Mouse (Mus musculus) limb, embryonic 11.5 days (tissue): ENCODE data around the gene Nrxn2. TPM values are rescaled to one million over a fixed set of nuclear protein-coding genes. Genes with fewer than 3 reads are reported as not detected.

Experiments
- ATAC-seq: fragments of 200-750 bp; cut with Nextera tagmentation; 2 replicates; pipeline ENCODE4 v1.8.0; 2017; ENCODE audit warnings: low read depth; ENCODE audit not compliant: insufficient number of reproducible peaks, low FRiP score, low TSS enrichment
- DNase-seq: peaks from one replicate; pipeline ENCODE4 v3.0.0-alpha.2; 2015; ENCODE audit warnings: low spot score
- H3K27ac ChIP-seq: fragments of 300-500 bp; sonication (generic); replicated peaks from 2 replicates; pipeline ENCODE4 v1.5.1; 2014; ENCODE audit warnings: low read depth, mild to moderate bottlenecking, low read length
- H3K27me3 ChIP-seq: fragments of 300-500 bp; sonication (generic); 2 replicates; pipeline ENCODE4 v1.6.1; 2014; ENCODE audit warnings: mild to moderate bottlenecking, low read length, mixed read lengths; ENCODE audit not compliant: control insufficient read depth, insufficient read depth
- H3K36me3 ChIP-seq: fragments of 300-500 bp; sonication (generic); 2 replicates; pipeline ENCODE4 v1.6.1; 2014; ENCODE audit warnings: mild to moderate bottlenecking, low read length, moderate library complexity, mixed read lengths; ENCODE audit not compliant: control insufficient read depth, insufficient read depth
- H3K4me1 ChIP-seq: fragments of 300-500 bp; sonication (generic); 2 replicates; pipeline ENCODE4 v1.6.1; 2014; ENCODE audit warnings: low read length, mixed read lengths; ENCODE audit not compliant: control insufficient read depth, insufficient read depth
- H3K4me2 ChIP-seq: fragments of 300-500 bp; sonication (generic); 2 replicates; pipeline ENCODE4 v1.6.1; 2014; ENCODE audit warnings: low read depth, mild to moderate bottlenecking, moderate library complexity; ENCODE audit not compliant: severe bottlenecking
- H3K4me3 ChIP-seq: fragments of 300-500 bp; sonication (generic); 2 replicates; pipeline ENCODE4 v1.5.1; 2014; ENCODE audit warnings: low read depth, low read length
- H3K9ac ChIP-seq: fragments of 300-500 bp; sonication (generic); 2 replicates; pipeline ENCODE4 v1.6.1; 2014; ENCODE audit warnings: mild to moderate bottlenecking, low read length
- H3K9me3 ChIP-seq: fragments of 300-500 bp; sonication (generic); 2 replicates; pipeline ENCODE4 v1.6.1; 2016; ENCODE audit warnings: low read length; ENCODE audit not compliant: control insufficient read depth
- WGBS: fragments of 180-500 bp; shearing (Covaris S2); extraction: QIAGEN DNeasy Blood & Tissue Kit; methylation state at CpG from one replicate; pipeline ENCODE4 v1.1.7; 2014; 5-methylcytosine and 5-hydroxymethylcytosine counted together
- polyA plus RNA-seq: library from polyadenylated mRNA; unstranded; fragments of >200 nt; fragmentation: Nextera tagmentation; extraction: Ambion mirVana; gene quantifications from 2 replicates; pipeline ENCODE4 v1.2.1, GENCODE M21; 2014

Gene Nrxn2
- polyA plus RNA-seq, 1 experiment from 2014 or later = 1.1 TPM

DNA sequence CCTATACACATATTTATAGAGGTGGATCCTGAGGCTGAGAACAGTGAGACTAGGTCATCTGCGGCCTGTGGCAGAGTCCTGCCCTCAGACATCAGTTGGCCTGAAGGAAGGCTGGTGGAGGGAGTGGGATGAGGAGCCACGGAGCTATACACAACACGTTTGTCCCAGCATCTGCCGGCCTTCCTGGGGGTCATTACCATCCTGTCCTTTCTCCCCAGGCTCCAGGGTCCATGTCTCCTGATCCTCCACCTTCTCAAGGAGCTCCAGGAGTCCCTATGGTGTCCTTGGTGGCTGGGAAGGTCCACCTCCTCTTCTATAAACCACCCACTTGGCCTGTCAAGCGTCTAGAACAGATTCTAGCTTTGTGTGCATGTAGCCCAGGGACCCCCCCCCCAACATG, 129.3 kb downstream of the Nrxn2 start:
- H3K27ac ChIP-seq = no peak overlapping the region
- H3K27me3 ChIP-seq = no peaks in the 10 kb centered on the region
- H3K4me3 ChIP-seq = no peak overlapping the region
- no peaks in the 10 kb centered on the region for H3K9me3 ChIP-seq
- ATAC-seq (no peak), DNase-seq (no peak)
- no peak overlapping the region for H3K9ac ChIP-seq
- 88% methylated on average over 5 of the region's 5 CpGs for WGBS
- H3K4me2 ChIP-seq = no peak overlapping the region
- H3K36me3 ChIP-seq = no peaks in the 10 kb centered on the region
- H3K4me1 ChIP-seq = no peaks in the 10 kb centered on the region

DNA sequence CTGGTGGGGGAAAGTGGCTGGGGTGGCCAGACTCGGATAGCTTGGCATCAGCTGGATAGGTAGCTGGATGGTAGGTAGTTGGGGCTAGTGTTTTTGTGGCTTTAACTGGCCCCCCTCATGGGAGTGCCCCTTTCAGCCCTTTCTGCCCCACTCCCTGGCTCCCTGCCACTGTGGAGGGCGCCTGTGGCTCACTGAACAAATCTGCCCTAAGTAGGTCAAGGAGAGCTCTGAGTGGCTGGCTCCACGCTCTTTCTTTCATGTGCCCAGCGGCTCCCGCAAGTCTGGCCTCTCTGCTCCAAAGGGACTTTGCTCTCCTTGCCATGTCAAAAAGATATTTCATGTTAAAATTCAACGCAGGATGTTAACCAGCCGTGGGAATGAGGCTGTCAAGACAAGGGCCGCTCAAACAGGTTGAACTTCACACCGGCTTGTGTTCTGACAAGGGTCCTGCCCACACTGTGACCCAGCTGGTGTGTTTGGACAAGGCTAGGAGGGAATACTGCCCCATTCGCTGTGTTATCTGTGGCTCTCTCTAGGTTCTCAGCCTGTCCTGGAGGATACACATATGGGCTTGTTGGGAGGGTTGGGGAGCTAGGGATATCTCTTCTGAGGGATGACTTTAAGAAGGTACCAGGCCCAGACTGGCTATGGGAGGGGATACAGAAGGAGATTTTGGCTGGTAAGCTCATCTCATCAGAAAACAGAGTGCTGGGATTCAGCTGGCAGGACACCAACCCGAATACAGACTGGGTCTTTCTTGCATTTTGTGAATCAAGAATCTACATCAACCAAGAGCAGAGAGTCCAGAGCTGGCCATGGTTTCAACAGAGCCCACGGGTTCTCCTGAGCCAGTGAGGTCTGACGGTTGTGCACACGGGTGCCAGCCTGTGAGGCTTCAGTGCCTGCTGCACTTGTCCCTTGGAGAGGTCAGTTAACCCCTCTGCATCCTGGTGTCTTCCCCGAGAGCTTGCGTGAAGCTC, 130.2 kb downstream of the Nrxn2 start:
- Histone ChIP-seq H3K4me1 (no peaks in the 10 kb centered on the region), H3K27ac (no peak overlapping the region), H3K36me3 (no peaks in the 10 kb centered on the region), H3K9ac (no peak overlapping the region), H3K27me3 (no peaks in the 10 kb centered on the region), H3K9me3 (no peaks in the 10 kb centered on the region), H3K4me3 (no peak overlapping the region), H3K4me2 (no peak overlapping the region)
- WGBS = 81% methylated on average over 16 of the region's 16 CpGs
- DNase-seq (no peak), ATAC-seq (no peak)

DNA sequence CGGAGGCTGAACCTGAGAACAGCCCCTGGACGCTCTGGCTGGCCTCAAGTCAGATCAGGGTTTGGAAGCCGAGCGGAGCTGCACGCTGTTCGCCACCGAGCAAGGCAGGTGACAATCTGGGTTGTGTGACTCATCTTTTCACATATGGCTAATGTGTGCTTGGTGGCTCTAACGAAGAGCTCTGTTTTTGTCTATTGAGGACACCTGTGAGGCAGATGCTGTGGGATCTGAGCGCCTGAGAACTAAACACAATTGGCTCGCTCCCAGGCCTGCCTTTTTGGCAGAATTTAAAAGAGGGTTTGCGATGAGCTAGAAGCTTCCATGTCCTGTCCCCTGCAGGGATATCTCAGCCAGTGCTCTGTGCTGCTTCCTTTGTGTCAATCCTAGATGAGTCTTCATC, 131.0 kb downstream of the Nrxn2 start:
- no peak for DNase-seq
- Histone ChIP-seq H3K27me3 (no peaks in the 10 kb centered on the region), H3K4me2 (no peak overlapping the region), H3K27ac (no peak overlapping the region), H3K36me3 (no peaks in the 10 kb centered on the region), H3K9ac (no peak overlapping the region), H3K4me3 (no peak overlapping the region), H3K4me1 (no peaks in the 10 kb centered on the region), H3K9me3 (no peaks in the 10 kb centered on the region)
- WGBS = 82% methylated on average over 11 of the region's 11 CpGs
- no peak for ATAC-seq

GRCm38 (mm10) chr19:6551215-6551614, 132.7 kb downstream of the Nrxn2 start:
- Histone ChIP-seq H3K9ac (no peak overlapping the region), H3K27me3 (no peaks in the 10 kb centered on the region), H3K4me2 (no peak overlapping the region), H3K27ac (no peak overlapping the region), H3K36me3 (no peaks in the 10 kb centered on the region), H3K4me1 (no peaks in the 10 kb centered on the region), H3K4me3 (no peak overlapping the region), H3K9me3 (no peaks in the 10 kb centered on the region)
- ATAC-seq (no peak), DNase-seq (no peak)
- 76% methylated on average over 4 of the region's 4 CpGs for WGBS

DNA sequence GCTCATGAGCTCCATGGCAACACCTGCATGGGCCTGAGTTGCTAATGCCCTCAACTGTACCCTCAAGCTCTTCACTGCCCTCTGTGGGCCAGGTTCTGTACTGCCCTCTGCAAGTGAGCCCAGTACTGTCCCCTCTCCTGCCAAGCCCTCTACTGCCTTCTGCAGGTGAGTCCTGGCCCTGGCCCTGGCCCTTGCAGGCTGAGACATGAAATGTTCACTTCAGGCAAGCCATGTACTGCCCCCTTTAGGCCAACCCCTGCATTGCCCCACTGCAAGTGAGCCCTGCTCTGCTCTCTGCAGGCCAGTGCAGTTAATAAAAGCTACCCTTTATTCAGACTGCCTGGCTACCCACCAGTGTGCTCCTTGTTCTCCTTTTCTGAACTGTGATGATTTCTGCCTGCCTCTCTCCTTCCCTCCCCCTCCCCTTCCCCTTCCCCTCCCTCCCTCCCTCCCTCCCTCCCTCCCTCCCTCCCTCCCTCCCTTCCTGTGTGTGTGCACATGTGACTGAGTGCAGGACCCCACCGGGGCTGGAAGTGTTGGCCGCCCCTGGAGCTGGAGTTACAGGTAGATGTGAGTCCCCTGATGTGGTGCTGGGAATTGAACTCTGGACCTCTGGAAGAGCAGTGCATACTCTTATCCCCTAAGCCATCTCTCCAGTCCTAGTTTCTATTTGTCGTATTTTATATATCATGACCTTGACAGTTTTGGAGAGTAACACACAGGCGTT, 133.9 kb downstream of the Nrxn2 start:
- Histone ChIP-seq H3K27me3 (no peaks in the 10 kb centered on the region), H3K9me3 (no peaks in the 10 kb centered on the region), H3K27ac (no peak overlapping the region), H3K9ac (no peak overlapping the region), H3K4me2 (no peak overlapping the region), H3K4me1 (no peaks in the 10 kb centered on the region), H3K36me3 (no peaks in the 10 kb centered on the region), H3K4me3 (no peak overlapping the region)
- DNase-seq (peak; percentile 34), ATAC-seq (no peak)
- 79% methylated on average over 3 of the region's 4 CpGs for WGBS

DNA sequence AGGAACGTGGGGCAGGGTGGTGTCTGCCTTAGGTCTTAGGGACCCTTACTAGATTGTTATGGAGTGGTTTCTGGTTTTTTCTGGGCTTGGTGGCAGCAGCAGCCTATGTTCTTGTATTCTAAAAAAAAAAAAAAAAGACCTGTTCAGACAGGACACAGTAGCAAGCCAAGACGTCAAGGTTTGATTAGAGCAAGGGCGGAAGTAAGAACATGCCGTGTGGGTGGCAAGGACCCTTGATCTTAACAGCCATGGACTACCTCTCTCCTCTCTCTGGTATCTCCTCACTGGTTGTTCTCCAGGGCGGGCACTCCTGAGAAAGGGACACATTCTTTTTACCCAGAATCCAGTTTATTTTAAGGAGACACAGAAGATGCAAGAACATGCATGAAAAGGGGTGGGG, 134.6 kb downstream of the Nrxn2 start:
- Histone ChIP-seq H3K27me3 (no peaks in the 10 kb centered on the region), H3K36me3 (no peaks in the 10 kb centered on the region), H3K27ac (no peak overlapping the region), H3K4me1 (no peaks in the 10 kb centered on the region), H3K4me2 (no peak overlapping the region), H3K4me3 (no peak overlapping the region), H3K9me3 (no peaks in the 10 kb centered on the region), H3K9ac (no peak overlapping the region)
- 70% methylated on average over 5 of the region's 5 CpGs for WGBS
- DNase-seq (no peak), ATAC-seq (no peak)

- H3K4me1 ChIP-seq = no peaks in the 10 kb centered on the region
- 0 out of 2 replicates have a peak overlapping the region, but pooled peaks have one; percentile 18 for H3K27ac ChIP-seq
- H3K4me3 ChIP-seq = no peak overlapping the region
- 40% methylated on average over 8 of the region's 8 CpGs for WGBS
- H3K9me3 ChIP-seq = no peaks in the 10 kb centered on the region
- no peak for ATAC-seq
- H3K4me2 ChIP-seq = no peak overlapping the region
- no peaks in the 10 kb centered on the region for H3K27me3 ChIP-seq
- H3K9ac ChIP-seq = no peak overlapping the region
- no peak for DNase-seq
- no peaks in the 10 kb centered on the region for H3K36me3 ChIP-seq
Measured at GRCm38 (mm10) chr19:6553819-6554582, 135.5 kb downstream of the Nrxn2 start.

GRCm38 (mm10) chr19:6559576-6559975, 141.0 kb downstream of the Nrxn2 start:
- 42% methylated on average over 4 of the region's 4 CpGs for WGBS

More at GRCm38 (mm10) chr19:6559576-6559975, 141.0 kb downstream of the Nrxn2 start:
- Histone ChIP-seq H3K27me3 (no peaks in the 10 kb centered on the region), H3K4me3 (no peak overlapping the region), H3K4me2 (no peak overlapping the region), H3K9me3 (no peaks in the 10 kb centered on the region), H3K27ac (no peak overlapping the region), H3K9ac (no peak overlapping the region), H3K36me3 (no peaks in the 10 kb centered on the region), H3K4me1 (no peaks in the 10 kb centered on the region)
- ATAC-seq = no peak
- no peak for DNase-seq
